Mouse (Mus musculus) layer of hippocampus, postnatal 14 days (tissue): ENCODE measurements around the gene Tmem109. TPM values are rescaled to one million over a fixed set of nuclear protein-coding genes. Genes with fewer than 3 reads are reported as not detected.

Source experiments
- DNase-seq, 2 experiments: peaks; one replicate each; pipeline ENCODE4 v3.0.0; 2021 to 2022; ENCODE audit warnings: low spot score in 2 of 2, mixed read lengths in 1 of 2
- long read RNA-seq, 2 experiments: library from polyadenylated mRNA; stranded (forward); transcript quantifications; one replicate each; pipeline ENCODE4 v2.0.0; 2021
- total RNA-seq, 2 experiments: library from RNA; stranded (reverse); gene quantifications; 2 replicates each; pipeline ENCODE4 v1.2.3; 2021

The Tmem109 gene
- 10 to 100 TPM; 33.2 to 40.9 TPM for total RNA-seq
- long read RNA-seq, experiment 1, transcript Tmem109-201 (4 exons, 2,188 nt) = major isoform, 31 of 33 reads
- long read RNA-seq, experiment 1, partial matches to known transcripts = 0 of 33 reads
- long read RNA-seq, experiment 1, other reads (novel, unspliced or antisense) = 2 of 33 reads
- long read RNA-seq, experiment 2, transcript Tmem109-201 (4 exons, 2,188 nt) = major isoform, 47 of 56 reads
- long read RNA-seq, experiment 2, partial matches to known transcripts = 0 of 56 reads
- long read RNA-seq, experiment 2, other reads (novel, unspliced or antisense) = 7 of 56 reads

DNA sequence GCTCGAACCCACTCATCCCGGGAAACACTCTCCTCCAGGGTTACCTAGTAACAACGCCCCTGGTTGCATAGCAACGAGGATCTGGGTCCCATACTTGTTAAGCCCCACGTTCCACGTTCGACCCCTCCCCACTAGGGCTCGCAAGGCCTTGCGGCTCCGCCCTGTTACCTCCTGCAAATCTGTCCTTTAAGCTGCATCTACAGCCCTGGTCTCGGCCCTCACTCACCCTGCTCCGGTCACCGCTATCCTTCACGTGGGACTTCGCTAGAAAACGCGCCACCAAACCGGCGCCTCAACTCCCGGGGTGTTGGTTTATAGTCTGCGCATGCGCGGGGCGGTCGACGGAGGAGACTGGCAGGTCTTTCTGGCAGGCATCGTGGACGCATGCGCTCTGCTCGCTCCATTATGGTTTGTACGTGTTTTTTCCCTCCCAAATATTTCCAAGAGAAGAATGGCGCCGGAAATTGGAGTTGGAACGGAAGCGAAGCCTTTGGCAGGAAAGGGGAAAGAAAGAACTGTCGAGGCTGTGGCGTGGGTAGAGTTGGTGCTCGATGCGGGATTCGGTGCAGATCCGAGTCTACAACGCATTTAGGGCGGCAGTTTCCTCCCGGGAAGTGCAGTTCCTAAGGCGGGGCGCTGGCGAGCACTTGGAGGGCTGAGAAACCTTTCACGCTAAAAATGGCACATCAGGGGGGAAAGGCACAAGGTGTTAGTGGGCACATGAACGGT lies at the start of gene Tmem109:
Gene Tmem109 (minus strand): TSS at position 576 of the 729 bp plus-strand sequence.
- DNase-seq = peak; percentile 96 to 97

- DNase-seq = no peak
These were observed 48.8 kb upstream of the Tmem109 start for GRCm38 (mm10) chr19:10930641-10931040.

- DNase-seq = no peak
These were observed 44.9 kb upstream of the Tmem109 start for GRCm38 (mm10) chr19:10926666-10927065.

DNA sequence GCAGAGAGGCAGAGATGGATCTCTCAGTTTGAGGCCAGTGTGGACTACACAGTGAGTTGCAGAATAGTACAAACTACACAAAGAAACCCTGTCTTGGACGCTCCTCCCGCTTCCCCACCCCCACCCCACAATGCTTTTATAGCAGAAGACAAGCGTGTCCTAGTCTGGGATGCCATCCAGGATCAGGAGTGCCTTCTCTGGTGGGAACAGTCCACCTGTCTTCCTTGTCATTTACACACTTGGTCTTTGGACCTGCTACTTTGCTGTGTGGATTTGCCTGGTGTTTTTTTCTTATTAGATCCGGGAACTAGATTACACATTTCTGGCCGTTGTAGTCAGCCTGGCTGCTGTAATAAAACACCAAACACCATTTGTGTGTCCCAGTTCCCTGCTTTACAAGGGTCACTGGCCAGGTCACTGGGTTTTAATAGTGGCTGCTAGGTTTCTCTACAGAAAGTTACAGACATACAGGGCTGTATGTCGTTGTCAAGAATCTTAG lies 44.4 kb upstream of the Tmem109 start:
- no peak for DNase-seq

- DNase-seq = no peak
These were observed 42.4 kb upstream of the Tmem109 start for GRCm38 (mm10) chr19:10924220-10924619.

DNA sequence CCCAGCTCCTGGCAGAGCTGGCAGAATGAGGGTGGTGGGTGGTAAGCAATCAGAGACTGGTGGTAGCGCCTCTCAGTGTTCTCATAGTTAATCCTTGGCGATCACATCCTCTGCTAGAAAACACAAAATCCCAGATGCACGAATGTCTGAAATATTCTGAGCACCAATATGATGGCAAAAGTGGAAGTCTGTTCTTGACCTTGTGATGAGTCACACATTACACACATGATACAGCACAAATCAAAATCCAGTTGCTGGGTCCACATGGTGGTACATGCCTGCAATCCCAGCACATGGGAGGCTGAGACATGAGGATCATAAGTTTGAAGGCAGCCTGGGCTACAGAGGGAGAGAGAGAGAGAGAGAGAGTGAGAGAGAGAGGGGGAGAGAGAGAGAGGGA lies 39.3 kb upstream of the Tmem109 start:
- no peak for DNase-seq

DNA sequence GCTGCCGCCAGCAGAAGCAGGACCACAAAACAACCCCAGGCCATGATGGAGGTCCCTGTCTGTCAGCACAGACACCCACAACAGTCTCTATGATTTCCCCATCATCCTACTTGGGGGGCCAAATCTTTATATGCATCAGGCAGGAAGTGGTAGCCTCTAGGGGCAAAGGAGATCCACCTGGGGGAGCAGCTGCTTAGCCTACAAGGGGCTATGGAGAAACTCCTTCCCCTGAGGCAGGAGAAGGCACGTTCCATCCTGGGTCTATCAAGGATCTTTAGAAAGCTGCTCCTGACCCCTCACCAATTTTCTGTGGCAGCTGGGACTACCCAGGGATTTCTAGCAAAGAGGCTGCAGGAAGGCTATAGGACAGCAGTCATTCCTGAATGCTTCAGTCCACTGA lies 38.7 kb upstream of the Tmem109 start, which contains the start of gene Zp1:
Gene Zp1 (minus strand): TSS at position 101 of the 400 bp plus-strand sequence.
- no peak for DNase-seq

DNA sequence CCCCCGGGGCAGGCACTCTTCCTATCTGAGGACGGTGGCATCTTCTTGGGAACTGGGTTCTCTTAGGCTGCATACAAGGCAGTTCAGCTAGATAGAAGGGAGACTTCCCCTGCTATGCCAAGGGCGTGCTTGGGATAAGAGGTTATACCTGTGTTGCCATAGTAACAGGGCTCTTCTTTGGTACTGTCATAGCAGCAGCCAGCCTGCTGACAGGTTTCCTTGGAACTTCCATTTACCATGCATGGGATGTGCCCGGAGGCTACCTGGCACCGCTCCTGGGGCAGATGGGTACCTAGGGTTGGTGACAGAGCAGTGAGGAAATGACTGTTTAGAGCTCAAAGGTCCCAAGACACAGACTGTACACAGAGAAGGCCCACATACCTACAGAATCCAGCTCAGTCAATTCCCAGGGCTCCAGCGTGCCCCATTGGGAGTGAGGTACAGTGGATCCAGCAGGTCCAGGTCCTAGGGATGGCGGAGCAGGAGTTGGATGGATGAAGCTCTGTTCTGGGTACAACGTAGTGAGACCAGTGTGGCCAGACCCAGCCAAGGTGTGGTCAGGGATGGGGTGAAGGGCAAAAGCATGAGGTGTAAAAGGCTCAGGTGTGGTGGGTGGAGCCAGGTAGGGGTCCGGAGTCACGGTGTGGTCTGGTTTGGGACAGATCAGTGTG lies 36.7 kb upstream of the Tmem109 start:
- DNase-seq = no peak

- DNase-seq = no peak
These were observed 34.7 kb upstream of the Tmem109 start for GRCm38 (mm10) chr19:10916506-10916905.

GRCm38 (mm10) chr19:10914870-10915269 lies 33.1 kb upstream of the Tmem109 start:
- no peak for DNase-seq

- DNase-seq = no peak
These were observed 32.5 kb upstream of the Tmem109 start for GRCm38 (mm10) chr19:10914291-10914690.

DNA sequence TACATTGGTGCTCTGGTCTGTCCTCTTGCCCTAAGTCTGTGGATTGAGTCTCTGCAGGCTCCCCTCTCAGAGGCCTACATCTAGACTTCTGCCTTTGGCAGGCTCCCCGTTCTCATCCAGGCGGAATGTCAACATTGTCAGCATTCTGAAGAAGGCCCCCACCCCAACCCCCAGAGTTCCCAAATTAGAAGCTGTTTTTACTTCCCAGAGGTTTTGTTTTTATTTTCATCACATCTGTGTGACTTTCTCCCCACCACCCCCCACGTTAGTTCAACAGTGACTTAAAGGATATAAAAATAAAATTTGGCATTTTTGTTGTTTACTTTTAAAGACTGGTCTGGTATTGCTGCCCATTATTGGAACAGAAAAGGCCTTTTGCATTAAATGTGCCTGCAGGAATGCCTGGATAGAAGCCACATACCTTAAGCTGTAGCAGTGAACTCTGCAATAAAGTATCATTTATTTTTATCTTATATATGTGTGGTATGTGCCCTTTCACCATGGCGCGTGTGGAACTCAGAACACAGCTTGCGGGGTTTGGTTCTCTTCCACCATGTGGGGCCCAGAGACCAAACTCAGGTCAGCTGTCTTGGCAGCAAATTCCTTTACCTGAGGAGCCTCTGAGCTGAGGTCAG lies 27.4 kb upstream of the Tmem109 start:
- DNase-seq = no peak

- peak in 1 of 2 experiments; percentile 37 for DNase-seq
These were observed 26.1 kb upstream of the Tmem109 start for GRCm38 (mm10) chr19:10907891-10908290.

DNA sequence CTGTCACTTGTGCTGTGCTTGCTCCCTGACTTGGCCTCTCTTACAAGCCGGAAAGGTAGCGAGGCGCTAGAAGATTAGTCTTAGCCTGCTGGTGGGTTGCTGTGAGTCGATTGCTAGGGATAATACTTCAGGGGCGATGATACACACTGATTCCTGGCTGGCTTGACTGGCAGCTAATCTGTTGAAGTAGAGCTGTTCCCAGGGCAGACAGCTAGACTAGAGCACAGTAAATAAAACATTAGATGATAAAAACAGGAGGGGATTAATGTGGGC lies 23.9 kb upstream of the Tmem109 start:
- DNase-seq = no peak

- peak; percentile 28 to 45 for DNase-seq
These were observed 23.3 kb upstream of the Tmem109 start for GRCm38 (mm10) chr19:10904927-10905727.

- no peak for DNase-seq
These were observed 22.7 kb upstream of the Tmem109 start for GRCm38 (mm10) chr19:10904512-10904911.

DNA sequence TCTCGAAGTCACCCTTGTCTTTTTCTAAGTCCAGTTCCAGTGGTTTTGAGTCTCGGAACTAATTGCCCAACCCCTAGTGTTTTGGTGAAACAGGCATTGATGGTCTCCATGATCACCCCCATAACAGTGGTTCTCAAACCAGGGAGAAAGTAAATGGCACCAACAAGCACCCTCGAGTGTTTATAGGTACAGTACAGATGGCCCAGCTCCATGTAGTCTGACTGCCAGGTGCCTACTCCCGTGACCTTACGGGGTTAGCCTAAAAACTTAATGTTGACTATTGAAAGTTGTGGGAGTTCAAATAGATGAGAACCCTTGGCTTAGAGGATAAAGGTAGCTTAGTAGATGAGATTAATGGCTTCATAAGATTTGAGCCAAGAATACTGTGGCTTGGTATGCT lies 19.2 kb upstream of the Tmem109 start:
- no peak for DNase-seq

DNA sequence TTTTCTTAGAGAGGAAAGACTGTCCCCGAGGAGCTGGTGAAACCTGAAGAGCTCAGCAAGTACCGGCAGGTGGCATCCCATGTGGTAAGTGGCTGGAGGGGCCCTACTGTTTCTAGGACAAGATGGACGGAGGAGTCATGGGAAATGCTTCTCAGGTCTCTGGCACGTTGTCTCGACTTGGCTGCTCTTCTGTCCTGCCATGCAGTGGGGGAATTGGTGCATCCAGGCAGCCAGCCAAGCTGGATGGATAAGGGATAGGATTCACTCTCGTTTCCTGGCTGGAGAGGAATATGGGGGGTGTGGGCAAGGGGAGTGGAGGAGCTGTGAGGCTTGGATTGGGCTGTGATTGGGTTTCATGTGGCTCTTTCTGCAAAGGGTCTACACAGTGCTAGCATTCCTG lies 18.5 kb upstream of the Tmem109 start:
- no peak for DNase-seq

DNA sequence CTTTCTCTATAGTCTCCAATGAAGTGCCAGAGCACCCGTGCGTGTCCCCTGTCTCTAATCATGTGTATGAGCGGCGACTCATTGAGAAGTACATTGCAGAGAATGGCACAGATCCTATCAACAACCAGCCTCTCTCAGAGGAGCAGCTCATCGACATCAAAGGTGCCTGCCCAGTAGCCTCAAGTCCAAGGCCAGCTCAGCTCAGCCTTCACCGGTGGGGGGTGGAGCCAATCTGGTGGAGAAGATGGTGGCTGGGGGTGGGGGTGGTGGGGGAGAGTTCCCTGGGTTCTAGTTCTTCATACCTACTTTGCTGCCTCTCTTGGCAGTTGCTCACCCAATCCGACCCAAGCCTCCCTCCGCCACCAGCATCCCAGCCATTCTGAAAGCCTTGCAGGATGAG lies 15.7 kb upstream of the Tmem109 start:
- no peak for DNase-seq

DNA sequence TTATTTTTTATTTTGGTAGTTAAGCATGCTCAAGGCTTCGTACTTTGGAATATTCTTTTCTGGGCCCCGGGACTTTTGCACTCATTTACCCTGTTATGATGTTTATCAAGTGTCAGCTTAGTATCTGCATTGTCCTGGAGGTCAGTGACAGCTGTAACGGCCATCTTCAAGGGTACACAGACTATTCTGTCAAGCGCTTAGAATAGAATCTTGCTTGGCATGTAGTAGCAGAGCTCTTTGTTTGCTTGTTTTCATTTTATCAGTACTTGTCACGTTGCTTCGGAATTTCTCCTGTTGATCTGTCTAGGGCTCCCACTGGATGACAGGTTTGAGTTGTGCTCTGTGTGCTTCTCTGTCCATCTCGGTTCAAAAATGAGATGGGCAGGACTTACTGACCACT lies 15.0 kb upstream of the Tmem109 start:
- DNase-seq = no peak

DNA sequence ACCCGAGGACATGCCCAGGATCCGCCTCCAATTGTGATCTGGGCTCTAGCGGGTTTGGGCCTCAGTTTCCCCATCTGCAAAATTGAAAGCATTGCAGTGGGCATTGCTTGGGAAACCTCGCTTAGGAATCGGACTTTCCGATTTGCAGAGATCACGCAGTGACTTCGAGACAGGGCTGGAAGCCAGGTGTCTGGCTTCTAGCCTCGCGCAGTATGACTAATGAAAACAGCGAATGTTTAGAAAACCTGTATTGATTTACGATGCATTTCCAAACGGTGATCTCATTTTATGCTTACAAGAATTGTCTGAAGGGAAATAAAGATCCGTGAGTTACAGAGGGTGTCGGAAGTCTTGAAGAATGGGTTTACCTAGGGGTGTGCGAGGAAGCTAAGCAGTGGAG lies 13.9 kb upstream of the Tmem109 start:
- no peak for DNase-seq
